Mouse (Mus musculus) left cerebral cortex, adult 2 months (tissue): Measurements from ENCODE around the gene Lhfpl2. TPM values are rescaled to one million over a fixed set of nuclear protein-coding genes. Genes with fewer than 3 reads are reported as not detected.

Source experiments
- DNase-seq, 2 experiments: peaks; one replicate each; pipeline ENCODE4 v3.0.0; 2021 to 2022; ENCODE audit warnings: low spot score in 2 of 2, mixed read lengths in 1 of 2; ENCODE audit errors: extremely low spot score in 1 of 2
- H3K27ac ChIP-seq: fragments of 200-600 bp; 2 replicates; pipeline ENCODE4 v1.8.1; 2022
- H3K4me3 ChIP-seq: fragments of 200-600 bp; 2 replicates; pipeline ENCODE4 v1.8.1; 2022
- CTCF ChIP-seq: fragments of 200-600 bp; IDR thresholded peaks from 2 replicates; pipeline ENCODE4 v1.8.1; 2022; ENCODE audit warnings: antibody characterized with exemption, mild to moderate bottlenecking, moderate library complexity
- intact Hi-C: fragments of 180-260 bp; cut with DNase I; formaldehyde crosslinking; loops from one replicate; pipeline ENCODE4 v1.15.1; 2025
- total RNA-seq, 2 experiments: library from RNA; stranded (reverse); gene quantifications; 2 replicates each; pipeline ENCODE4 v1.2.3; 2021

Gene Lhfpl2
- total RNA-seq, 2 experiments from 2014 or later = 12.5 to 15.9 TPM

- Histone ChIP-seq H3K4me3 (no peak overlapping the region), H3K27ac (no peak overlapping the region)
- intact Hi-C loops = no loop called here
- DNase-seq = no peak
- no peak for TF ChIP-seq CTCF
Observed at GRCm38 (mm10) chr13:94087061-94087460, 29.5 kb downstream of the Lhfpl2 start.

GRCm38 (mm10) chr13:94088788-94089187 is 31.2 kb downstream of the Lhfpl2 start:
- no peak for TF ChIP-seq CTCF
- intact Hi-C loops = no loop called here
- H3K27ac ChIP-seq = no peak overlapping the region
- no peak overlapping the region for H3K4me3 ChIP-seq
- DNase-seq = no peak

GRCm38 (mm10) chr13:94089286-94089685 is 31.7 kb downstream of the Lhfpl2 start:
- TF ChIP-seq CTCF = no peak
- Histone ChIP-seq H3K4me3 (no peak overlapping the region), H3K27ac (no peak overlapping the region)
- no peak for DNase-seq
- intact Hi-C loops = no loop called here

- no peak for TF ChIP-seq CTCF
- intact Hi-C loops = no loop called here
- H3K4me3 ChIP-seq = no peak overlapping the region
- no peak for DNase-seq
- no peak overlapping the region for H3K27ac ChIP-seq
Observed at GRCm38 (mm10) chr13:94091366-94091765, 33.8 kb downstream of the Lhfpl2 start.

GRCm38 (mm10) chr13:94094176-94094575 is 36.6 kb downstream of the Lhfpl2 start:
- DNase-seq = no peak
- no peak for TF ChIP-seq CTCF
- intact Hi-C loops = no loop called here
- no peak overlapping the region for H3K27ac ChIP-seq
- H3K4me3 ChIP-seq = no peak overlapping the region

- Histone ChIP-seq H3K27ac (peak overlapping the region; percentile 15; the same call in 1 of the 2 replicates), H3K4me3 (no peak overlapping the region)
- DNase-seq = no peak
- no peak for TF ChIP-seq CTCF
- intact Hi-C loops = no loop called here
Observed at GRCm38 (mm10) chr13:94094625-94095024, 37.0 kb downstream of the Lhfpl2 start.

GRCm38 (mm10) chr13:94095202-94095601 is 37.6 kb downstream of the Lhfpl2 start:
- intact Hi-C loops = no loop called here
- Histone ChIP-seq H3K4me3 (no peak overlapping the region), H3K27ac (no peak overlapping the region)
- DNase-seq = no peak
- TF ChIP-seq CTCF = no peak

GRCm38 (mm10) chr13:94097667-94098066 is 40.1 kb downstream of the Lhfpl2 start:
- no peak for TF ChIP-seq CTCF
- DNase-seq = no peak
- Histone ChIP-seq H3K27ac (no peak overlapping the region), H3K4me3 (no peak overlapping the region)
- intact Hi-C loops = no loop called here

- DNase-seq = no peak
- no peak overlapping the region for H3K4me3 ChIP-seq
- no peak for TF ChIP-seq CTCF
- intact Hi-C loops = no loop called here
- H3K27ac ChIP-seq = no peak overlapping the region
Observed at GRCm38 (mm10) chr13:94098369-94099084, 40.9 kb downstream of the Lhfpl2 start.

GRCm38 (mm10) chr13:94099087-94099486 is 41.5 kb downstream of the Lhfpl2 start:
- no peak for TF ChIP-seq CTCF
- H3K4me3 ChIP-seq = no peak overlapping the region
- no peak overlapping the region for H3K27ac ChIP-seq
- intact Hi-C loops = no loop called here
- no peak for DNase-seq

- no peak for DNase-seq
- intact Hi-C loops = no loop called here
- Histone ChIP-seq H3K4me3 (no peak overlapping the region), H3K27ac (no peak overlapping the region)
- TF ChIP-seq CTCF = no peak
Observed at GRCm38 (mm10) chr13:94100361-94100760, 42.8 kb downstream of the Lhfpl2 start.

GRCm38 (mm10) chr13:94101020-94101571 is 43.5 kb downstream of the Lhfpl2 start:
- TF ChIP-seq CTCF = no peak
- DNase-seq = no peak
- Histone ChIP-seq H3K4me3 (no peak overlapping the region), H3K27ac (no peak overlapping the region)
- intact Hi-C loops = no loop called here

GRCm38 (mm10) chr13:94104866-94105475 is 47.4 kb downstream of the Lhfpl2 start:
- intact Hi-C loops = loop anchor here (5.0 kb wide), 1 partner anchor 173 kb away; no protein-coding TSS in a partner anchor
- no peak for TF ChIP-seq CTCF
- Histone ChIP-seq H3K4me3 (no peak overlapping the region), H3K27ac (no peak overlapping the region)
- DNase-seq = no peak
